Mouse (Mus musculus) lung, postnatal 10 days (tissue): ENCODE data around the gene Ubash3a.

ENCODE experiments used
- DNase-seq: peaks from one replicate; pipeline ENCODE4 v3.0.0; 2021

Gene Ubash3a

GRCm38 (mm10) chr17:31207771-31208334 lies at the start of gene Ubash3a:
Gene Ubash3a, plus strand, starts transcription at chr17:31207873.
- DNase-seq: no peak

GRCm38 (mm10) chr17:31157921-31158320 lies 49.8 kb upstream of the Ubash3a start:
- DNase-seq: no peak

- no peak for DNase-seq
Observed at GRCm38 (mm10) chr17:31160291-31160690, 47.4 kb upstream of the Ubash3a start.

- DNase-seq: no peak
Observed at GRCm38 (mm10) chr17:31162607-31163006, 45.1 kb upstream of the Ubash3a start.

GRCm38 (mm10) chr17:31163821-31164220 lies 43.9 kb upstream of the Ubash3a start:
- no peak for DNase-seq

- no peak for DNase-seq
Observed at GRCm38 (mm10) chr17:31165127-31165526, 42.5 kb upstream of the Ubash3a start, which contains the start of gene Tff1. Gene Tff1, minus strand, starts transcription at chr17:31165277.

GRCm38 (mm10) chr17:31169796-31170195 lies 37.9 kb upstream of the Ubash3a start:
- no peak for DNase-seq

- no peak for DNase-seq
Observed at GRCm38 (mm10) chr17:31176321-31176720, 31.4 kb upstream of the Ubash3a start.

GRCm38 (mm10) chr17:31181490-31181889 lies 26.2 kb upstream of the Ubash3a start:
- DNase-seq: no peak

- no peak for DNase-seq
Observed at GRCm38 (mm10) chr17:31183180-31183974, 24.3 kb upstream of the Ubash3a start.

GRCm38 (mm10) chr17:31184269-31184990 lies 23.2 kb upstream of the Ubash3a start:
- DNase-seq: peak; percentile 12

GRCm38 (mm10) chr17:31187370-31187769 lies 20.3 kb upstream of the Ubash3a start:
- DNase-seq: peak; percentile 79

GRCm38 (mm10) chr17:31191825-31192224 lies 15.8 kb upstream of the Ubash3a start:
- DNase-seq: no peak

GRCm38 (mm10) chr17:31192663-31193062 lies 15.0 kb upstream of the Ubash3a start:
- no peak for DNase-seq

GRCm38 (mm10) chr17:31193360-31193759 lies 14.3 kb upstream of the Ubash3a start:
- no peak for DNase-seq

- no peak for DNase-seq
Observed at GRCm38 (mm10) chr17:31195207-31195606, 12.5 kb upstream of the Ubash3a start.

- no peak for DNase-seq
Observed at GRCm38 (mm10) chr17:31196283-31196682, 11.4 kb upstream of the Ubash3a start.

- DNase-seq: no peak
Observed at GRCm38 (mm10) chr17:31198877-31199276, 8.8 kb upstream of the Ubash3a start, which contains the start of gene Tmprss3. Gene Tmprss3, minus strand, starts transcription at chr17:31198977.

- no peak for DNase-seq
Observed at GRCm38 (mm10) chr17:31208654-31209053, 981 bp downstream of the Ubash3a start.

- DNase-seq: no peak
Observed at GRCm38 (mm10) chr17:31209376-31209930, 1.8 kb downstream of the Ubash3a start.

- DNase-seq: no peak
Observed at GRCm38 (mm10) chr17:31210299-31210698, 2.6 kb downstream of the Ubash3a start.

GRCm38 (mm10) chr17:31211881-31212280 lies 4.2 kb downstream of the Ubash3a start:
- DNase-seq: no peak
